Mouse (Mus musculus) telencephalon, adult 2 months (tissue): ENCODE results near the gene Dhrs13.
"Not testable (repeated sequence)": the region's sequence is repeated elsewhere in the genome, so short reads cannot be mapped to it uniquely, and the experiment has no call there.

Experiments used
- DNase-seq: peaks from one replicate; pipeline ENCODE4 v3.0.0-alpha.2; 2011; ENCODE audit warnings: low read depth, low spot score

Gene Dhrs13

GRCm38 (mm10) chr11:78042290-78042870 is 10.3 kb downstream of the Dhrs13 start:
- DNase-seq = not testable (repeated sequence)

- no peak for DNase-seq
These were observed 12.7 kb downstream of the Dhrs13 start for GRCm38 (mm10) chr11:78044758-78045251.

GRCm38 (mm10) chr11:78048637-78049036 is 16.6 kb downstream of the Dhrs13 start:
- DNase-seq = not testable (repeated sequence)

GRCm38 (mm10) chr11:78053078-78053477 is 21.0 kb downstream of the Dhrs13 start:
- no peak for DNase-seq

- DNase-seq = no peak
These were observed 24.9 kb downstream of the Dhrs13 start for GRCm38 (mm10) chr11:78056946-78057345.

GRCm38 (mm10) chr11:78059833-78060757 is 28.0 kb downstream of the Dhrs13 start:
- no peak for DNase-seq

- no peak for DNase-seq
These were observed 30.5 kb downstream of the Dhrs13 start for GRCm38 (mm10) chr11:78062563-78062962.

GRCm38 (mm10) chr11:78065906-78066305 is 33.8 kb downstream of the Dhrs13 start:
- DNase-seq = no peak

- no peak for DNase-seq
These were observed 34.6 kb downstream of the Dhrs13 start for GRCm38 (mm10) chr11:78066641-78067040.

- no peak for DNase-seq
These were observed 35.5 kb downstream of the Dhrs13 start for GRCm38 (mm10) chr11:78067566-78067965.

- no peak for DNase-seq
These were observed 37.0 kb downstream of the Dhrs13 start for GRCm38 (mm10) chr11:78069130-78069529.

GRCm38 (mm10) chr11:78069646-78070045 is 37.6 kb downstream of the Dhrs13 start:
- no peak for DNase-seq

GRCm38 (mm10) chr11:78071938-78072337 is 39.9 kb downstream of the Dhrs13 start:
- no peak for DNase-seq

- DNase-seq = no peak
These were observed 40.5 kb downstream of the Dhrs13 start for GRCm38 (mm10) chr11:78072425-78073130.

GRCm38 (mm10) chr11:78073577-78074276 is 41.6 kb downstream of the Dhrs13 start:
- no peak for DNase-seq

- no peak for DNase-seq
These were observed 42.2 kb downstream of the Dhrs13 start for GRCm38 (mm10) chr11:78074277-78074652.

- DNase-seq = no peak
These were observed 42.6 kb downstream of the Dhrs13 start for GRCm38 (mm10) chr11:78074666-78075065.

- DNase-seq = peak; percentile 92
These were observed 48.2 kb downstream of the Dhrs13 start, which contains the start of gene Eral1 for GRCm38 (mm10) chr11:78079961-78080921. TSS of gene Eral1 (minus strand) at chr11:78080383.

GRCm38 (mm10) chr11:78083595-78083994 is 51.5 kb downstream of the Dhrs13 start:
- DNase-seq = no peak

- no peak for DNase-seq
These were observed 54.9 kb downstream of the Dhrs13 start for GRCm38 (mm10) chr11:78086925-78087479.
